Mouse (Mus musculus): Measurements from ENCODE around the gene Gbx2.

DNA sequence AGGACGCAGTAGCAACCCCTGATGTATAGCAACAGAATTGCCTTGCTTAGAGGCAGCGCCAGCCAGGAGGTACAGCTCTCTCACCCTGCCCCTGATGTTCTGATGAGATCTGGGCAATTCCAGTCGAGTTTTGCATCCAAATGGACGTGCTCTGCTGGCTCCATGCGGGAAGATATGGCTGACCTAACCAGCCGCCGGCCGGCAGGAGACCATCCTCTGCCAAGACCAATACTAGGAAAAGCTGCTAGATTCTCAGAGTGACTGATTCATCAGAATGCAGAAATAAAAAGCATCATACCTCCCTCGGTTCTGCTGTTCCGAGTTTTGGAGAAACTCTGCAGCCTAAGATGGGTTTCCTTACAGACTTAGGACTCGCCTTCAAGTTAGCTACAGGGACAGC is 52.5 kb downstream of the Gbx2 start:
- TF ChIP-seq CTCF (conservative IDR thresholded peaks at IDR 0.05; ENCODE audit: low read length) (no peak), NANOG (IDR thresholded peaks at IDR 0.05; ENCODE audit: borderline replicate concordance, low read length) (no peak)

Measured in E14TG2a.4 (cell line).